Mouse (Mus musculus) right cerebral cortex, postnatal 25 days (tissue): ENCODE measurements at regions not wholly inside any gene's neighbourhood (a gene's known extent, or its start where the extent isn't known, plus 50 kb on each side); places are given as distances from the start of the nearest gene placed in this dataset.
A peak's percentile ranks its signal among the peaks of the same experiment; 100 is the strongest.
"Not testable (repeated sequence)": the region's sequence is repeated elsewhere in the genome, so short reads cannot be mapped to it uniquely, and the experiment has no call there.

Experiments
- DNase-seq: peaks from one replicate; pipeline ENCODE4 v3.0.0; 2022

DNA sequence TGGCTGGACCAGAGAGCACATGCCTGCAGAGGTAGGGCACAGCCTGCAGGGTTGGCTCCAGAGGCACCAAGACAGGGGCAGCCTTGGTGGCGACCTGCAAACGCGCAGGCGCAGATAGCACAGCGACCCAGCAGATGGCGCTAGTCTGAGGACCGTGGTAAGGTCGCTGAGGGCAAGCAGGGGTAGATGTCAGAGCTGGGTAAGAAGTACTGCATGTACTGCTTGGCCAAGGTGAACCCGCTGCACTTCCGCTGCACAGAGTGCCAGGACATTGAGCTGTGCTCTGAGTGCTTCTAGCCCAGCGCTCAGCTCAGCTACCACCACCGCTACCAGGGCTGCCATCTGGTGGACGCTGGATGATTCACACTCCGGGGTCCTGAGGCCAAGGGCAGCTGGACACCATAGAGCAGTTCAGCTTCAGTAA lies 68.3 kb downstream of the Hsp90b1 start:
- peak; percentile 60 for DNase-seq

DNA sequence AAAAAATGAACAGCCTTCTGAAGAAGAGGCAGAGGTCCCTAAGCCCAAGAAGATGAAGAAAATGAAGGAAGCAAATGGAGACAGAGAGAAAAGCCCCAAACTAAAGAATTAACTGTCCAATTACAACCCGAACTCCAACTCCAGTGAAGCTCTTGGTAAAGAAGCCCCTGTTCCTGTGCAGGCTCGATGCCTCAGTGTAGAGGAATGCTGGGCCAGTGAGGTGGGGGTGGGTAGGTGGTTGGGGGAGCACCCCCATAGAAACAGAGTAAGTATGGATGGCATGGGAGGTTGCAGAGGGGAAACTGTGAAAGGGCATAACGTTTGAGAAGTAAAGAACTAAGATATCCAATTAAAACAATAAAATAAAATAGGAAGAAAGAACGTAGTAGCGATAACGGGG lies 68.8 kb downstream of the Hsp90b1 start:
- not testable (repeated sequence) for DNase-seq

- not testable (repeated sequence) for DNase-seq
Observed at GRCm38 (mm10) chr10:86626734-86627133, 78.6 kb downstream of the Hsp90b1 start.

DNA sequence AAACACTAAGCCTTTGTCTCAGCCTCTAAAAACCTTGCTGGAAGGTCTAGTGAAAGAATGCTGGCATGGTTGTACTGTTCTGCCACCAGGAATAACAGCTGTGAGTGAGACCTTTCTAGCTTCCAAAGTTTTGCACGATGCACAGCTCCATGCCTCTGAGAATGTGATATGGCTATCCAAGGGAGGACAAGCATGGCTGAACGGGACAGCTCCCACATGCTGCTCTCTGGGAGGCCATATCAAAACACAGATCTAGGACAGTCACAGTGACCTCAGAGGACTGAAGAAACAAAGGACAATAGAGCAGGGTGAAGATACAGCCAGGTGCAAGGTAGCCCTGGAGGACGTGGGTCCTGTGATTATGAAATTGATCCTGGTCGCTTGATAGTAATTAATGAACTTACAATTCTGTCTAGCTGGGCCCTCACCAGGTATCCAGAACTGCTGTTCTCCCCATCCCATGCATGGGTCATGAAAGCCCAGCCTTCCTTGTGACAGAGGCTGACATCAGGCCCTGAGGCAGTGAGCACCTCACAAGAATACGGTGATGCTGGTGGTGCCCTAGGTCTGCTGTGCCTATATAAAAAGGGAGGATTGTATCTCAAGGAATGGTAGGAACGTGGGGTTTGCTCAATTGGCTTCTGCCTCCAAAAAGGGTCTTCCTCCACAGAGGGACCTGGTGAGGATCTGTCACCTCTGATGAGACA lies 87.2 kb downstream of the Hsp90b1 start:
- not testable (repeated sequence) for DNase-seq

DNA sequence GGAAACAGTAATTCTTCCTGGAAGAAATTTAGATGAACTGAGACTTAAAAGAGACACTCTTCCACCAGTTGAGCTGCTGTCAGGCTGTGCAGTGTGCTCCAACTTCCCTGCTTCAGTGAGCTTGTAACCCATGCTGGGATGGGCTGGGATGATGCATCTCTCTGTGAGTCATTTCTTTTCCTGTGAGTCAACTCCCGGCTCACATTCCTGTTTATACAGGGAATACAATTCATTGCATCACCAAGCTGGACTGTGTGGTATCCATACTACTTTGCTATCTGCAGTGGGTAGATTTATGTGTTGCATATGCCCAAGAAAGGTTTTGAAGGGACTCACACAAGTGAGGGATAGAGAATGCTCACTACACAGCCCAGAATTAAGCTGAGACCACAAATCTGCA lies 93.0 kb downstream of the Hsp90b1 start:
- DNase-seq = not testable (repeated sequence)

- DNase-seq = not testable (repeated sequence)
Observed at GRCm38 (mm10) chr10:86610027-86610426, 95.3 kb downstream of the Hsp90b1 start.

DNA sequence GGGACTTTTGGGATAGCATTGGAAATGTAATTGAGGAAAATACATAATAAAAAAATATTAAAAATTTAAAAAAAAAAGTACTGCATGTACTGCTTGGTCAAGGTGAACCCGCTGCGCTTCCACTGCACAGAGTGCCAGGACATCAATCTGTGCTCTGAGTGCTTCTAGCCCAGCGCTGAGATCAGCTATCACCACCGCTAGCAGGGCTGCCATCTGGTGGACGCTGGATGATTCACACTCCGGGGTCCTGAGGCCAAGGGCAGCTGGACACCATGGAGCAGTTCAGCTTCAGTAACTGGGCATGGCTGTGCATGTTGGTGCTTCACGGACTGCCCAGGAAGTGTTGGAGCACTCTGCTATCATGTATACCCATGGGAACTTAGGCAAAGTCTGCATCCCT lies 102.1 kb upstream of the Syn3 start:
- DNase-seq = not testable (repeated sequence)

- not testable (repeated sequence) for DNase-seq
Observed at GRCm38 (mm10) chr10:86599991-86600390, 101.3 kb upstream of the Syn3 start.

DNA sequence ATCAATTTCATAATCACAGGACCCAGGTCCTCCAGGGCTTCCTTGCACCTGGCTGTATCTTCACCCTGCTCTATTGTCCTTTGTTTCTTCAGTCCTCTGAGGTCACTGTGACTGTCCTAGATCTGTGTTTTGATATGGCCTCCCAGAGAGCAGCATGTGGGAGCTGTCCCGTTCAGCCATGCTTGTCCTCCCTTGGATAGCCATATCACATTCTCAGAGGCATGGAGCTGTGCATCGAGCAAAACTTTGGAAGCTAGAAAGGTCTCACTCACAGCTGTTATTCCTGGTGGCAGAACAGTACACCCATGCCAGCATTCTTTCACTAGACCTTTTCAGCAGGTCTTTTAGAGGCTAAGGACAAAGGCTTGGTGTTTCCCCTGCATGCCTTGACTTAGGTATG lies 91.5 kb upstream of the Syn3 start:
- not testable (repeated sequence) for DNase-seq

- DNase-seq = not testable (repeated sequence)
Observed at GRCm38 (mm10) chr10:86566875-86567274, 68.2 kb upstream of the Syn3 start.

GRCm38 (mm10) chr10:86555843-86556242 lies 57.1 kb upstream of the Syn3 start:
- no peak for DNase-seq
